Mouse (Mus musculus) MEL (cell line): ENCODE results near the gene Rnf227. TPM values are rescaled to one million over a fixed set of nuclear protein-coding genes. Genes with fewer than 3 reads are reported as not detected.
A peak's percentile ranks its signal among the peaks of the same experiment; 100 is the strongest.

ENCODE experiments used
- DNase-seq: peaks from one replicate; pipeline ENCODE4 v3.0.0; 2011; ENCODE audit warnings: low read depth, low spot score
- H3K27ac ChIP-seq: 2 replicates; pipeline ENCODE4 v1.5.1; 2012; ENCODE audit warnings: low read depth, mild to moderate bottlenecking, control low read depth, low read length, moderate library complexity; ENCODE audit not compliant: control insufficient read depth
- H3K27me3 ChIP-seq, 2 experiments: fragments of 150-350 bp in 1 of 2; sonication (generic) in 1 of 2; 2 replicates each; pipeline ENCODE4 v1.6.1; 2012; ENCODE audit warnings: low read length in 2 of 2, mild to moderate bottlenecking in 2 of 2, improper control_type of control experiment in 1 of 2, moderate library complexity in 1 of 2; ENCODE audit not compliant: insufficient read depth in 2 of 2, control insufficient read depth in 1 of 2
- H3K36me3 ChIP-seq, 2 experiments: 2 replicates each; pipeline ENCODE4 v1.6.1; 2012 to 2014; ENCODE audit warnings: low read length in 2 of 2, improper control_type of control experiment in 1 of 2, inconsistent platforms in 1 of 2, mild to moderate bottlenecking in 1 of 2; ENCODE audit not compliant: insufficient read depth in 2 of 2, control insufficient read depth in 1 of 2
- H3K4me1 ChIP-seq, 2 experiments: fragments of 150-350 bp in 1 of 2; sonication (generic) in 1 of 2; 2 replicates each; pipeline ENCODE4 v1.6.1; 2012; ENCODE audit warnings: low read length in 2 of 2, improper control_type of control experiment in 1 of 2, mild to moderate bottlenecking in 1 of 2; ENCODE audit not compliant: insufficient read depth in 2 of 2, control insufficient read depth in 1 of 2
- H3K4me3 ChIP-seq, 2 experiments: fragments of 150-350 bp in 1 of 2; sonication (generic) in 1 of 2; 2 replicates each; pipeline ENCODE4 v1.5.1; 2012; ENCODE audit warnings: low read depth in 2 of 2, low read length in 2 of 2, mild to moderate bottlenecking in 2 of 2, moderate library complexity in 2 of 2, control low read depth in 1 of 2, improper control_type of control experiment in 1 of 2; ENCODE audit not compliant: control insufficient read depth in 1 of 2, insufficient read depth in 1 of 2
- H3K79me2 ChIP-seq: 2 replicates; pipeline ENCODE4 v1.6.1; 2012; ENCODE audit warnings: mild to moderate bottlenecking, low read length, moderate library complexity; ENCODE audit not compliant: control insufficient read depth, poor library complexity, insufficient read depth
- H3K9ac ChIP-seq: 2 replicates; pipeline ENCODE4 v1.6.1; 2012; ENCODE audit warnings: low read depth, mild to moderate bottlenecking, control low read depth, low read length, moderate library complexity; ENCODE audit not compliant: control insufficient read depth, poor library complexity, severe bottlenecking
- H3K9me3 ChIP-seq: fragments of 150-350 bp; sonication (generic); replicated peaks from 2 replicates; pipeline ENCODE4 v1.6.1; 2012; ENCODE audit warnings: mild to moderate bottlenecking, low read length, improper control_type of control experiment, moderate library complexity; ENCODE audit not compliant: insufficient read depth
- BHLHE40 ChIP-seq: IDR thresholded peaks from 2 replicates; pipeline ENCODE4 v1.6.1; 2012; ENCODE audit warnings: low read depth, mild to moderate bottlenecking, inconsistent platforms, low read length, improper control_type of control experiment, borderline replicate concordance
- CHD2 ChIP-seq: IDR thresholded peaks from 2 replicates; pipeline ENCODE4 v1.6.1; 2011; ENCODE audit warnings: low read length, improper control_type of control experiment
- E2F4 ChIP-seq: IDR thresholded peaks from 2 replicates; pipeline ENCODE4 v1.6.1; 2011; ENCODE audit warnings: low read depth, low read length, improper control_type of control experiment, borderline replicate concordance
- GATA1 ChIP-seq: IDR thresholded peaks from 2 replicates; pipeline ENCODE4 v1.6.1; 2011; ENCODE audit warnings: low read depth, low read length, improper control_type of control experiment
- HCFC1 ChIP-seq: IDR thresholded peaks from 2 replicates; pipeline ENCODE4 v1.6.1; 2012; ENCODE audit warnings: low read depth, mild to moderate bottlenecking, inconsistent platforms, low read length, improper control_type of control experiment, moderate library complexity
- KAT2A ChIP-seq: conservative IDR thresholded peaks from 2 replicates; pipeline ENCODE4 v1.6.1; 2012; ENCODE audit warnings: low read depth, low read length, improper control_type of control experiment, inconsistent platforms
- MAX ChIP-seq: IDR thresholded peaks from 2 replicates; pipeline ENCODE4 v1.6.1; 2011; ENCODE audit warnings: low read length, improper control_type of control experiment
- MEF2A ChIP-seq: IDR thresholded peaks from 2 replicates; pipeline ENCODE4 v1.6.1; 2014; ENCODE audit warnings: low read depth, mild to moderate bottlenecking, inconsistent platforms, low read length, improper control_type of control experiment; ENCODE audit not compliant: poor library complexity, insufficient replicate concordance, severe bottlenecking; ENCODE audit errors: extremely low read depth
- MXI1 ChIP-seq: IDR thresholded peaks from 2 replicates; pipeline ENCODE4 v1.6.1; 2011; ENCODE audit warnings: mild to moderate bottlenecking, low read depth, low read length, improper control_type of control experiment
- NELFE ChIP-seq: IDR thresholded peaks from 2 replicates; pipeline ENCODE4 v1.6.1; 2011; ENCODE audit warnings: low read depth, low read length, improper control_type of control experiment
- NRF1 ChIP-seq: IDR thresholded peaks from 2 replicates; pipeline ENCODE4 v1.6.1; 2014; ENCODE audit warnings: low read depth, mild to moderate bottlenecking, inconsistent platforms, low read length, improper control_type of control experiment, moderate library complexity; ENCODE audit not compliant: poor library complexity, insufficient read depth, severe bottlenecking
- POLR2A ChIP-seq, 2 experiments: IDR thresholded peaks; 2 replicates each; pipeline ENCODE4 v1.6.1; 2011 to 2012; ENCODE audit warnings: low read length in 2 of 2, mild to moderate bottlenecking in 2 of 2, control low read depth in 1 of 2, improper control_type of control experiment in 1 of 2, low read depth in 1 of 2, moderate library complexity in 1 of 2; ENCODE audit not compliant: control insufficient read depth in 1 of 2, insufficient read depth in 1 of 2, poor library complexity in 1 of 2
- SIN3A ChIP-seq: IDR thresholded peaks from 2 replicates; pipeline ENCODE4 v1.6.1; 2012; ENCODE audit warnings: low read length, improper control_type of control experiment, inconsistent platforms
- SMC3 ChIP-seq: IDR thresholded peaks from 2 replicates; pipeline ENCODE4 v1.6.1; 2011; ENCODE audit warnings: low read depth, low read length, improper control_type of control experiment
- UBTF ChIP-seq: IDR thresholded peaks from 2 replicates; pipeline ENCODE4 v1.6.1; 2012; ENCODE audit warnings: low read depth, mild to moderate bottlenecking, inconsistent platforms, low read length, improper control_type of control experiment, moderate library complexity, borderline replicate concordance; ENCODE audit not compliant: insufficient read depth
- USF1 ChIP-seq: IDR thresholded peaks from 2 replicates; pipeline ENCODE4 v1.6.1; 2014; ENCODE audit warnings: low read depth, mild to moderate bottlenecking, inconsistent platforms, low read length, improper control_type of control experiment, moderate library complexity
- USF2 ChIP-seq, 2 experiments: IDR thresholded peaks; 2 replicates each; pipeline ENCODE4 v1.6.1; 2011 to 2012; ENCODE audit warnings: improper control_type of control experiment in 2 of 2, low read length in 2 of 2, borderline replicate concordance in 1 of 2, inconsistent platforms in 1 of 2, low read depth in 1 of 2, mild to moderate bottlenecking in 1 of 2; ENCODE audit not compliant: insufficient read depth in 1 of 2
- ZKSCAN1 ChIP-seq: IDR thresholded peaks from 2 replicates; pipeline ENCODE4 v1.6.1; 2012; ENCODE audit warnings: low read depth, mild to moderate bottlenecking, inconsistent platforms, low read length, improper control_type of control experiment, moderate library complexity
- polyA plus RNA-seq, 2 experiments: library from polyadenylated mRNA; stranded (reverse) in 1 of 2; unstranded in 1 of 2; fragments of >175 nt in 1 of 2; fragments of >200 nt in 1 of 2; gene quantifications; 2 replicates each; pipeline versions ENCODE4 v1.2.1 to v1.2.4; 2012; ENCODE audit warnings: low replicate concordance in 2 of 2, low read depth in 1 of 2; ENCODE audit not compliant: insufficient read length in 2 of 2, insufficient read depth in 1 of 2, missing spikeins in 1 of 2
- total RNA-seq: library from RNA; depleted of rRNA; stranded (reverse); fragments of 300-350 nt; gene quantifications from 2 replicates; pipeline ENCODE4 v1.2.3, GENCODE M21; 2012; rRNA removed

The Rnf227 gene
- total RNA-seq, result 6.4 and 11.5 TPM in 2 replicates
- 10 to 100 TPM in 1 of 2 experiments, not detected in 1; 12.4 TPM for polyA plus RNA-seq

DNA sequence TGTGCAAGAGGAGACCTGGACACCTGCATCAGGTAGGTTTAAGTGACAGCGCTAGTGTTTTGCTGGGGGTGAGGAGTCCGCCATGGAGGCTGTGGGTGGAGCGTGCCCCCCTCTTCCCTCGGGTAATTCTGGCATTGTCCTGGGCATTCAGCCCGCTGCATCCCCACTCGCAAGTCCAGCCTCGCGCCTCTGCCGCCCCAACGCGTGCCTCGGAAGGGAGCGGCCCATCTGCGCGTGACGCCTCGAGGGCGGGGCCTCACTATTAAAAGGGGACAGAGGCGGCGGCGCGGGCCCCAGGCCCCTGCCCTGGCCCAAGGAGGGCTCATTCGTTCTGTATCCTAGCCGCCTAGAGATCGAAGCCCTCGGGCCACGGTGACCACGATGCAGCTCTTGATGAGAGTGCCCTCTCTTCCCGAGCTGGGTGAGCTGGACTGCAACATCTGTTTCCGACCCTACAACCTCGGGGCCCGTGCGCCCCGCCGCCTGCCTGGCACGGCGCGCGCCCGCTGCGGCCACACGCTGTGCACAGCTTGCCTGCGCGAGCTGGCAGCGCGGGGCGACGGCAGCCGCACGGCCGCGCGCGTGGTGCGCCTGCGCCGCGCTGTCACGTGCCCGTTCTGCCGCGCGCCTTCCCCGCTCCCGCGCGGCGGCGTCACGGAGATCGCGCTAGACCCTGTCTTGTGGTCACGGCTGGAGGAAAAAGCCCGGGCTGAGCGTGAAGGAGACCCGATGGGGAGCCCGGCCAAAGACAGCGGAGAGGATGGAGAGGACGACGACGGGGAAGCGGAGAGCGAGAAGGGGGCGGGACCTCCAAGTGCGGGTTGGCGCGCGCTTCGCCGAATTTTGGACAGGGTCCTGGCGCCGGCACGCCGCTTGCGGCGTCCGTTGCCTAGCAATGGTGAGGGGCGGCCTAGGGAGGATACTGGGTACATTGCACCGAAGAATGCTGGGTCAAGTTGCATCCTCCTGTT is at the start of gene Rnf227:
TSS of gene Rnf227 (plus strand) at position 301 of the 971 bp plus-strand sequence.
- Histone ChIP-seq H3K4me3 (peak within 1 kb of the TSS; percentile 50 to 60), H3K27me3 (no peaks in the 10 kb centered on the region), H3K79me2 (no peaks in the 10 kb centered on the region; the same call in 1 of the 2 replicates), H3K27ac (no peak within 1 kb of the TSS), H3K36me3 (peaks cover 0 to 2% of the 10 kb centered on the region in 2 experiments; a peak in 1 of 4 replicates), H3K9me3 (no peaks in the 10 kb centered on the region), H3K4me1 (peaks cover 0 to 10% of the 10 kb centered on the region in 2 experiments; a peak in 3 of 4 replicates), H3K9ac (peak within 1 kb of the TSS; percentile 80)
- DNase-seq, result peak; percentile 77
- TF ChIP-seq NELFE (peak; percentile 60), MXI1 (peak; percentile 82), USF2 (IDR thresholded peaks at IDR 0.05; ENCODE audit: borderline replicate concordance in 1 of 2, insufficient read depth in 1 of 2, low read depth in 1 of 2, low read length in 2 of 2) (peak; percentile 49 to 83; a peak in 3 of 4 replicates), MEF2A (no peak), NRF1 (peak; percentile 84), CHD2 (no peak), MAX (peak; percentile 95), E2F4 (peak; percentile 69; the same call in 1 of the 2 replicates), ZKSCAN1 (no peak), SIN3A (peak; percentile 67), BHLHE40 (peak; percentile 84; the same call in 1 of the 2 replicates), HCFC1 (0 out of 2 replicates have a peak, but pooled peaks have one; percentile 12), KAT2A (no peak), GATA1 (no peak), UBTF (no peak), POLR2A (IDR thresholded peaks at IDR 0.05; ENCODE audit: control insufficient read depth in 1 of 2, insufficient read depth in 1 of 2, low read depth in 1 of 2, low read length in 2 of 2, poor library complexity in 1 of 2) (peak; percentile 46 to 54; a peak in 1 of 4 replicates), SMC3 (no peak), USF1 (peak; percentile 96)
